Mouse (Mus musculus): ENCODE data around the gene Snrpa1.
"Not testable (repeated sequence)": the region's sequence is repeated elsewhere in the genome, so short reads cannot be mapped to it uniquely, and the experiment has no call there.

Snrpa1 gene

DNA sequence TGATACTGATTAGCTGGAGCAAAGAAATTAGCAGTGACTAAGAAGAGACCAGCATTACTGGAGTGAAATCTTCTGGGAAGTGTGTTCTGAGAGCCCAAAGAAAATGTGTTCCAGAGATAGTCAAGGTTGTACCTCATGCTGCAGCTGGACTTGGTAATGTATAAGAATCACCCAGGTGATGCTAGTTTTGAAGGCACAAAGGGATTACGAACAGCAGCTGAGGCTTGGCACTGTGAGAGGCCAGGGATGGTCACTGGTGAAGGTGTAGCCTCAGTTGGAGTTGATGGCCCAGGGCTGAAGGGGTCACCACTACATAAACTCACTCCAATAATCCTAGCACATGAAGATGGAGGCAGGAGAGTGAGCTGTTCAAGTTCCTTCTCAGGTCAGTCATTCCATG lies at the start of gene Snrpa1:
Gene Snrpa1, plus strand, starts transcription at position 301 of the 400 bp plus-strand sequence.
- no peak for DNase-seq

DNA sequence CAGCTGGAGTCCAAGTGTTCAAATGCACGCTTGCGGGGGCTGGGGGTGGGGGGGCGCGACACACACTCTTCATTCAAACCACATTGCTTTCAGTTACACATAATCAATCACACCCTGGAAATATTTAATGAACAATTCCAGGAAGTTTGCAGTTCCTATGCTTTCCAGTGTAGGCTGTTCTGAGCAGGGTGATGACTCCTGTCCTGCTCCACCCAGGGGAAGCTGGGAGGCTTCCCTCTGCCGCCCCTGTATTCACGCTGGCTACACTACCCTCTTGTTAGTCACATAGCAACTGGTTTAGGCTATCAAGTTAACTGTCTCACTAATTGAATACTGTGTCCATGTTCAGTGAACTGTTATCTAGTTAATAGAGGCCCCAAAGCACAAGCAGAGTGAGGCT lies 48.3 kb upstream of the Snrpa1 start:
- no peak for DNase-seq

DNA sequence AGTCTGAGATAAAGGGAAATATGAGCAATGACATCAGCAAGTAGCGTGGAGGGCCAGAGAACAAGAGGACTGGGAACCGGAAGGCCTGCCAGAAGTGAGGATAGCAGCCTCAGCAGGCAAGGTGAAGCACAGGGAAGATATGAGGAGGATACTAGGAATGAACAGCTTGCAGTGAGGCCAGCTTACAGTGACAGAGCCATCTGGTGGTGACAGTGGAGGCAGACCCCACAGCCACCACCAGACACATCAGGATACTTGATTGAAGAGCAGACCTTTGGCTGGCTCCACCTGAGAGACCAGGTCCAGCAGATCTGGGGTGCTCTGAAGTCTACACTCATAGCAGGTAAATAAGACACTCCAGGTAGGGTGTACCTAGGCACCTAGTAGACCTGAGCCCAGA lies 31.1 kb upstream of the Snrpa1 start:
- peak; percentile 60 to 64 for DNase-seq

DNA sequence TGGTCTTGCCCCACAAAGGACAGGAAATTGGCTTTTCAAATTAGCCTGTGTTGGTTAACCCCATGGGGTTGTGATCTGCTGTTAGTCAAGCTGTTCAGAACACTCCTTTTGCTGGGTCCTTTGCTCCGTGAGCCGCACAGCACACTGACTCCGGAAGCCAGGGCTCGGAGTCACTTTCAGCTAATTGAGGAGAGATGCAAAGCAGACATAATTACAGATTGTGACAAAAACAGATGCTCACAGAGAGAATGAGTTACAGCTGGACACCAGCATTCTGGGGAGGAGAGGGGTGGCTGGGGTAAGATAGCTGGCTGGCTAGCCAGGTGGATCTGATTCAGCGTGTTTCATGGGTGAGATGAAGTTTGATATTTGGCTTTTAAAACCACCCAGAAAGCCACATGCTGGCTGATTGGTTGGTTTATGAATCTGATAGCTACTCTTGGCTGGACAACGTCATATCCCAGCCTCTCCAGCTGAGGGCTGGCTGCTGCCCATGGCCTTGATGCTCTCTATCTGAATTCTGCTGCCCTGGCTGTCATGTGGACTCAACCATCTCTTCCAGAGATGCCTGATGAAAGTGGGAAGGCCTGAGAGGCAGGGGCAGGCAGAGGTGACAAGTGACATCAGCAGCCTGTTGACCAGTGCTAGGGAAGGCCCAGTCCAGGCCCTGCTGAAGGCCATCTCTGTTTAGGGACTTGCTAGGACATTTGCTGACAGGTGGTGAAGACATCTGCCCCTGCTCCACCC lies 29.9 kb upstream of the Snrpa1 start:
- DNase-seq: no peak

DNA sequence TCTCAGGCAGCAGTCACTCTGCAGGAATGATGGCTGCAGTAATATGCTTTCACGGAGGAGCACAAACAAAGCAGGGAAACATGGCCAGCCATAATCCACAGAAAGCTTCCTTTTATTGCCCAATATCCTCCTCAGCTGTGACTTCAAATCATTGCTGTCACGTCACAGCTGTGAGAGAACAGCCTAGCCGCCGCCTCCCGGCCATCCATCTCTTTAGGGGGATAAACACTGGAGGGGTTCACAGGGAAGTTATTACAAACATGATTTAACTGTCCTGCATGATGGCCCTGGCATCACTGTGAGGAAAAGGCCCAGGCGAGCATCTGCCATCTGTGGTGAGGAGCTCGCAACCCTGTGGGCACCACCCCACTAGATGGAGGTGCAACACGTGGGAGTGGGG lies 22.0 kb upstream of the Snrpa1 start:
- DNase-seq: no peak

DNA sequence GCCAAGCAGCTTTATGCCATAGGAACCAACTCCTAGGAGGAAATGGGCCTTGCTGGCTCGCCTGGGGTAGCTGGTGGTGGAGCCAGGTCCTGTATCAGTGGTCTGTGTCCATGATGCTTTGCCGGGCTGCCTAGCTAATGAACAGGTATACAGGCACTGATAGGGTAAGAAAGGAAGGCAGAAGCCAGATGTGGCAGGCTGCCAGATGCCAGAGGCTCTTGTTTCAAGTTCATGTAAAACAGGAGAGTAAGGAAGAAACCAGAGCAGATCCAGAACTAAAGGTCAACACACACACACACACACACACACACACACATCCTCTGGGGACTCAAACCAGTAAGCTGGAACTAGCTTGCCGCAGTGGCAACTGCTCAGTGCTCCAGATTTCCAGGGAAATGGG lies 20.5 kb upstream of the Snrpa1 start:
- peak in 1 of 2 experiments; percentile 50 for DNase-seq

DNA sequence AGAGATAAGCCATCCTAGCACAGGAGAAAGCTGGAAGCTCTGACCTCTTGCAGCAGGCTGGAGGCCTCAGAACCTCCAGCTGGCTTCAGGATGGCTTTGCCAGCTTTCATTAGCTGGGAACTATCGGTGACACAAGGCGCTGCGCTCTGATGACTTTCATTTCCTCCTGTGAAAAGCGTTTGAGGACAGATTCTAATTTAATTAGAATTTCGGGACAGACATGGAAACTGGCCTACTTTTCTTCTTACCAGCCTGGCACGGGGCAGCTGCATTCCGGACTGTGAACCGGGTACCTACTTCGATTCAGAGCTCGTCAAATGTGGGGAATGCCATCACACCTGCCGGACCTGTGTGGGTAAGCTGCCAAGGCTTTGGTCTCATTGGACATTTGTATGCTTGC lies 20.1 kb upstream of the Snrpa1 start:
- DNase-seq: peak; percentile 68 to 79

DNA sequence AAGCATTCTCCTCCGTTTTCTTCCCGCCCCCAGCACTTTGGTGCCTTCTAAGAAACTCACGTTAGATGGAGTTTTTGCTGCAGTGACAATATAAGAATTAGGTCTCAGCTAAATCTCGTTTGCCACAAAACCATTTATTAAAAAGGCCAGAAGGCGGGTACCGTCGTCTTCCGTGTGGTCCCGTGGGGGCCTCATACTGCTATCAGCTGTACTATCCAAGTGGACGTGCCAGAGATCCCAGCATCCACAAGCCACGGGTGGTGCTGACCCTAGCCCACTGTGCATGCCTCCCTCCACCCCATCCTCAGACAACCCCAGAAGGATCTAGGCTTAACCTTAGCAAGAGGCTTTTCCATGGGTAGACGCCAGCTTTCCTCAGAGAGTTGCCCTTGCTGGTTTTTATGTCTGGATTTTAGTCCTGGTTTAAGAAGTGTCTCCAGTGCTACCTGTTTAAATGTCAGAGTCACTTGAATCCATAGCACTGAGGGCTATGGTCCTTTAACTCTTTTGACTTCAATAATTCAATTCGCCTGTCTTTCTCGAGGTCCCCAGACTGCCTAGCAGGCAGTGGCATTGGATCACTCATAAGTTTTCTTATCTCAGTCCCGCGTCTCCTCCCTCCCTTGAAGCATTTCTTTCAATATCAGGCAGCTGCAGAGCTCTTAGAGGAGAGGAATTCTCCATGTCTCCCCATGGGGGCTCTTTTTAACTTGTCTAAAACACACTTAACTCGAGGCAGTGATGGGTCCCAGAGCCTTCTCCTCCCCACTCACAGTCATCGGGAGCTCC lies 18.6 kb upstream of the Snrpa1 start:
- DNase-seq: no peak

DNA sequence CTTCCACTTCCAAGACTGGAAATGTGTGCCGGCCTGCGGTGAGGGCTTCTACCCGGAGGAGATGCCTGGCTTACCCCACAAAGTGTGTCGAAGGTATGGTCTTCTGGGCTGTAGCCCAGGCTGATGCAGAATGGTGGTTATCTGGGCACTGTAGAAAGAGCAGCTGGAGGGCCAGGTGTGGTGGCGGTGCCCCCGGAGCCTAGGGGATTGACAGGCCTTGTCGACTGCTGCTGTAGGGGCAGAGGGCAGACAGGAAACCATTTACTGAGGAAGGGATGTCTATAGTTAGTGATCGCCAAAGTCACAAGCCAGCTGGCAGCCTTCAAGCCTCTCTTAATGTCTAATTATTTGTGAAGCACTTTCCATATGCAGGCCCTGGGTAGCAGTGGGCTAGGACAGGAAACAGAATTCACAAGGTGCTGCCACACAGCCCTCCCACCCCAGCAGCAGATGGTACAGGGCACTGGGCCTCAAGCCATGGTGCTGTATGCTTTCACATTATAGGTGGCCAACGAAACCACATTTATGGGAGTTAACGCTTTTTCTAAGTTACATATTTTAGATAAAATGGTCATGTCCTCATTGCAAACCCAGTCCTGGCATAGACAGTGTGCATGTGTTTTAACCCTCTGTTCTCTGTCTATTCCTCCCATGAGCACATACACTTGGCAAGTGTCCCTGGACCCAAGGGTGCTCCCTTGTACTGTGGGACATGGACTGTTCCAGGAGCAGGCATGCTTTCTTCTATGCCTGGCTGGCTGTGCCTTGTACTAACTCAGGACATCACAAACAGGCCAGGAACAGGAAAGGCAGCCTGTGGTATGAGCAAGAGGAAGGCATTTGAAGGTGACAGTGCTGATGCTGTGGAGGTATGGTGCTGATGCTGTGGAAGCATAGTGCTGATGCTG lies 15.0 kb upstream of the Snrpa1 start, which contains the start of gene Gm45213:
Gene Gm45213, plus strand, starts transcription at position 51 of the 908 bp plus-strand sequence.
- DNase-seq: peak; percentile 76 to 78

DNA sequence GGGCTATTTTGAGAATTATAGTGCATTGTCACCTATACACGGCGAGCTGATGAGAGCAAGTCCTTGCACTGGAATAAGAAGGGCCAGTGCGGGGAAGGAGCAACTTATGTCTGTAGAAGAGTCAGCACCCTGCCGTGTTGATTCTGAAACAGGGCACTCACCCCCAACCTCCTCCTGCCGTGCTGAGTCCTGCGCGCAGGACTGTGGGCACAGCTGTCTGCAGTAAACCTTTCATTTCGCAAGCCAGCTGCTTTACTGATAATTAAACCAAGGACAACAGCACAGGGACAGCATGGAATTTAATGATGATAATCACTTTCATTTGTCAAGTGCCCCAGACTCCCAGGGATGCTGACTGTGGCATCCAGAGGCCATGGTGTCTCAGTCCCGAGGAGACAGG lies 14.2 kb upstream of the Snrpa1 start:
- no peak for DNase-seq

DNA sequence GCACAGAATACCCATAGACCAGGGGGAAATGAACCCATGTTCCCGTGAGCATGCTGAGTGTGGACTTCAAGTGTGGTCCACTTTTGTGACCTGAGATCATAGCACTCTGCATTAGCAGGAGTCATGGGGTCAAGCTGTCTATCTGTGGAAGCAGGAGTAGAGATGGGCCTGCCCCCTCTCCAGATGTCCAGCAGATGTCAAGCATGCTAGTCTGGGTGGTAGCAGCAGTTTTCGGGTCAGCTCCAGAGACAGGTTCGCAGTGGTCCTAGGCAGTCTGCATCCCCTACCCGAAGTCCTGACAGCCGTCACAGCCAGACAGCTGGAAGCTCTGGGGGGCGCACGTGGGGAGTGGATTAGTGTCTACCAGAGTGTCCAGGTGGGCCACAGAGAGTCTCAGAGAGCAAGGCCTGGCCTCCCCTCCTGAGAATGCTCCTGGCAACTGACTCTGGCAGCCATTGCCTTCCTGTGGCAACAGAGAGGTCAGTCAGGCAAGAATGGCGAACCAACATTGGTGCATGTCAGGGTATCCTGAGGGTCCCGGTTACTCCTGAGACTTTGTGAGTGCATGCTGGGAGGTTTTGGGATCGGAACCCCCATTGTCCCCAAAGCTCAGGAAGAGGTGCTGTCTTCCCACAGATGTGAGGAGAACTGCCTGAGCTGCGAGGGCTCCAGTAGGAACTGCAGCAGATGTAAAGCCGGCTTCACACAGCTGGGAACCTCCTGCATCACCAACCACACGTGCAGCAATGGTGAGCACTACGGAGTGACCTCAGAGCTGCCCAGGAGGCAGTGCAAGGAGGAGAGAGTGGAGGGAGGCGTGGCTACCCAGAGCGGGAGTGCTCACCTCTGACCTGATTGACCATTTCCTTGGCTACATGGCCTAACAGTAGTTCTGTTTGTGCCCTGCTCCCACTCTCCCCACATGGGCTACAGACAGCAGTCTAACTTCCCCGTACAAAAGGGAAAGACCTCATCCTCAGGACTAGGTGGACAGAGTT lies 11.6 kb upstream of the Snrpa1 start:
- DNase-seq: no peak

DNA sequence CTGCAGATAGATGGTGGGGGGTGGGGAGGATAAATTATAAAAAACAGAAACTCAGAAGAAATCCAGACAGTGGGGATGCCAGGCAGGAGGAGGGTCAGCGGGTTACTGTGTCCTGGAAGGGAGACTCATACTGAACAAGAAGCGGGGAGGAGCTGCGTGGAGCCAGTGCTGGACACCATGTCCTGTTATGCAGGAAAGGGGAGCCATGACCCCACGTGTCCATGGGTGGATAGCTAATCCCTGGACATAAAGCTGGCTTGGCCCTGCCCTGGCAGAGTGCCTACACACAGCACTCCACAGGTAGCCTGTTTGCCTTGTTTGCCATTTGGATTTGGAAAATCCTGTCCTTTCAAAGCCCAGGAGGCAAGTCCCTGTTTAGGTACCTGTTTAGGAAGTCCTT lies 10.8 kb upstream of the Snrpa1 start:
- no peak for DNase-seq

DNA sequence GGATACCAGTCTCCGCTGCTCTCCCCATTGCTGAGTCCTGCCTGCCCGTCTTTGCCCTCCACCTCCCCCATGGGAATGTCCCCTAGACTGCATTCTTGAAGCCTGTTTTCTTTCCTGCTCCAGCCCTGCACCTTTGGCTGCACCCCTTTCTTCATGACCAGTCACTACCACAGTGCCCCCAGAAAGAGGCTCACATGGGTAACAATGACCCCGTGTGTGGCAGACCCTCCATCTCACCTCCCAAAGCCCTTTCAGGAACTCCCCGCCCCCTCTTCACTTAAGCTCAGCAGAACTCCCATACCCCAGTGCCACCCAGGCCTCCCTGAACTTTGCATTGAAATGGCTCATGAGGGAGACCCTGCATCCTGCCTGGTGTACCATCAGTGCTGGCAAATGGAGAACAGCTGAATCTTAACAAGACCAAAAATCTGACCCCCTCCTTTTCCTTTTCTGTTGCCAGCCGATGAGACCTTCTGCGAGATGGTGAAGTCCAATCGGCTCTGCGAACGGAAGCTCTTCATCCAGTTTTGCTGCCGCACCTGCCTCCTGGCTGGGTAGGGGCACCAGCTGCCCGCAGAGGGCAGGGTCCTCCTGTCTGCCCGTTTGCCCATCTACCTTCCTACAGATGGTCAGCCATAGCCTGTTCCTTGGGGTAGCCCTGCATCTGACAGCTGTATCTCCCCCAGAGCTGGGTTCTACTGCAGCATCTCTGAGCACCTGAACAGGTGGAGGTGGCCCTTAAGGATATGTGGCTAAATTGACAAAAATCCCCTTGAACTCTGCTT lies 10.2 kb upstream of the Snrpa1 start:
- DNase-seq: no peak

DNA sequence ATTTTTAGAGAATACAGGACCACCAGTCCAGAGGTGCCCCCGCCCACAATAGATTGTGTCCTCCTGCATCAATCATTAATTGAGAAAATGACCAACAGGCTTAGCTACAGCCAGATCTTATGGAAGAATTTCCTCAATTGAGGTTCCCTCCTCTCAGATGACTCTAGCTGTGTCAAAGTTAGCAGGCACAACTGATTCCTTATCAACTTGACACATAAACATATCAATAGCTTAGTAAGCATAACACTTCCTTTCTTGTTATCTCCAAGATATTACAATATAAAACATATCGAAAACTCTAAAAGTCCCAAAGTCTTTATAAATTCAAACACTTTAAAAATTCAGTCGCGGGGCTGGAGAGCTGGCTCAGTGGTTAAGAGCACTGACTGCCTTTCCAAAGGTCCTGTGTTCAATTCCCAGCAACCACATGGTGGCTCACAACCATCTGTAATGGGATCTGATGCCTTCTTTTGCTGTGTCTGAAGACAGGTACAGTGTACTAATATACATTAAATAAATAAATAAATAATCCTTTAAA lies 4.8 kb upstream of the Snrpa1 start:
- no peak for DNase-seq

DNA sequence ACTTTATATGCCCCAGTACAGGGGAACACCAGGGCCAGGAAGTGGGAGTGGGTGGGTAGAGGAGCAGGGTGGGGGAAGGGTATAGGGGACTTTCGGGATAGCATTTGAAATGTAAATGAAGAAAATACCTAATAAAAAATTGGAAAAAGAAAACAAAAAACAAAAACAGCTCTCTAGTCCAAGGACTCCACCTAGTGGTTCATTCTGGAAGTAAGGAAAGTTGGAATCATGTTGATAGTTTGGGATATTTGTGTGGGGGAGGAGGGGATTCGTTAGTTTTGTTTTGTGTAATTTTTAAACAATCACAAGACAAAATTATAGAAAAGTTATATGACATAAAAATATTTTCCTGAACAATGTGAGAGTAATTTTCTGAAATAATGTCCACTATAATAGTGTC lies 3.4 kb upstream of the Snrpa1 start:
- DNase-seq: not testable (repeated sequence)

DNA sequence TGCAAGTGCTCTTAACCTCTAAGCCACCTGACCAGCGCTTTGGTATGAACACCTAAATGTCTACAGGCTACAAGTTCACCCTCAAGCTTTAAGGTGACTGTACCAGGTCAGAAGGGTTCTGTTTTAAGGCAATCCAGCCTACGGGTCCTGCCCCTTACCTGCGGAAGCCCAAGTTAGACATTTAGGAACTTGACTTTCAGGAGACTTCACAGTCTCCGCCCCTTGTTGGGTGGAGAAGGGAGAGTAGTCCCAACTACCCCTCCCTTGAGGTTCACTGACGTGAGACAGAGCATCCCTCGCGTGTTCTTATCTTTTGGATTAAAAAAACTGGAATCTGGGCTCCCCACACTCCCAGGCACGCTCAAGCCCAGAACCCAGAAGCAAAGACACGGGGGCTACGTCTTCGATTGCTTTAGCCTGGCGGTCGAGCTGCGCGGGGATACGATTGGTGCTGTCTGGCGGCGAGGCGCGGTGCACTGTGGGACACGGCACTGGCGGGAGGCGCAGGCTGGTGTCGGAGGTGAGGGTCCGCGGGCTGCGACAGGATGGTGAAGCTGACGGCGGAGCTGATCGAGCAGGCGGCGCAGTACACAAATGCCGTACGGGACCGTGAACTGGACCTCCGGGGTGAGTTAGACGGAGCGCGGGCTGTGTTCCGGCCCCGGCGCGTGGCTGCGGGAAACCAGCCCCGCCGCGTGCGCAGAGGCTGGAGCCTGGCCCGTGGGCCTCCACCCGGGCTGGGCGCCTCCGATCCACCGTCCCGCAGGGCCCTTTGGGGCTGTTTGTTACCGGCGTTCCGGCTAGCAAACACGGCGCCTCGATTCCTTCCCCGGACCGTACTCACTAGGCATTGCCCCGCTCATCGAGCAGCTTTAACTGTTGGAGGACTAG lies 1.5 kb downstream of the Snrpa1 start:
- peak; percentile 85 to 92 for DNase-seq

DNA sequence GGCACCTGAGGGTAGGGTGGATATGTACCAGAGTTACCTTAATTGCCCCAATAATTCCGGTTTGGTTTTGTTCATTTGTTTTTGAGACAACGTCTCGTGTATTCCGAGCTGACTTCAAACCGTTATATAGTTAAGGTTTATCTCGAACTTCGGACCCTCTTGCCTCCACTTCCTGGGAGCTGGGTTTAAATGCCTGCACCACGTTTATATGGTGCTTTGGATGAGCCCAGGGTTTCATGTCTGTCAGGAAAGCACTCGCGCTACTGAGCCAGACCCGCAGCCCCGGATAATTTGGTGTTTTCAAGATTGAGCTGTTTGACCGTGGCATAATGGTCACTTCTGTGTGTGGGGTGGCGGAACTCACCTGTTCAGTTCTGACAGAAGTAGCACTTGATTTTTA lies 2.3 kb downstream of the Snrpa1 start:
- DNase-seq: no peak

DNA sequence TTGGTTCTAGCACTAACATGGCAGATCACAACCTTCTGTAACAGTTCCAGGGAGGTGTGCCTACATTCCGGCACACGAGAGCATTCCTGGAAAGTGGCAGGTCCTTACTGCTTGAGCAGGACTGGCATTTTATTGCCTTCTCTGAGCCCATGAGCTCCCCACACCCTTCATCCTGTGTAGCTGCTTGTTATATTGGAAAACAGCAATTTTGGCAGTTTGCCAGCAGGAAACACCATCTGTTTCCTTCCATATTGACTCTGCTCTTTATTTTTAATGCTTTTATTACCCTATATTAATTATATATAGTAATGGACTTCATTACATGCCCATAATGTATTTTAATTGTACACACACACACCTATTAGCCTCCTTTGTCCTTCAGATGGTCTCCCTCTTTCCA lies 17.6 kb downstream of the Snrpa1 start:
- peak; percentile 37 to 42 for DNase-seq

DNA sequence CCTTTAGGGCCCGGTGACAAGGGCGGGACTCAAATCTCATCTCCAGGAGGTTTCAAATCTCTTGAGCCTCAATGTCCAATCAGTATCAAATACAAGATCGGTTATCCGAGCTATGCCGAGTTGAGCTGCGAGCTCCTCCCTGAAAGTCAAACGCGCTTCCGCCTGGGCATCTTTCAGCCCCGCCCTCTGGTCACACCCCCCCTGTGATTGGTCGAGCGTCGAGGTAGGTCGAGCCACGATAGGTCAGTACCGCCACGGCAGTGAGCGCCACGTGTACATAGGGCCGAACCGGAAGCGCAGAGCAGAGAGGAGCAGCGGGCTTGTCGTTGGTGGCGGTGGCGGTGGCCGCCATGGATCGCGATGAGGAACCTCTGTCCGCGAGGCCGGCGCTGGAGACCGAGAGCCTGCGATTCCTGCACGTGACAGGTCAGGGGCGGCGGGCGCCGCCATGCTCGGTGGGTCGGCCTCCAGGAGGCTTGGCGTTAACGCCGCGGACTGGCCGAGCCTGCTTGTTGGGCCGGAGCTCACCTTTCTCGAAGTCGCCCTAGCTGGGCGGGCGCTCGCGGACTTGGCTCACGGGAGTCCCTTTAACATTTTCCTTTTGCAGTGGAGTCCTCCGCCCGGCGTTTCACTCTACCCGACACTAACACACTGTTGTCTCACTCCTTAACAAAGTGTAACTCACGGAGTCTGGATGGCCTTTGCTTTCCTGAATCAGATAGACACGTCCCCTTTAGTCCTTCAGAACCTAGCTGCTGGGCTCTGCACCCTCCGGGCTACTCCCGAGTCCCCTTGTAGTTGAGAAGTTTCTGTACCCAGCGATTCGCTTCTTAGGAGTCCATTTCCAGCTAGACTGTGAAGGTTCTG lies 20.8 kb downstream of the Snrpa1 start, which contains the start of gene Selenos:
Gene Selenos, plus strand, starts transcription at position 286 of the 867 bp plus-strand sequence.
- DNase-seq: peak; percentile 92 to 97

Data from cerebellum, adult 18-20 months (tissue).